Mouse (Mus musculus): ENCODE measurements around the gene Syce3.

Syce3 gene

DNA sequence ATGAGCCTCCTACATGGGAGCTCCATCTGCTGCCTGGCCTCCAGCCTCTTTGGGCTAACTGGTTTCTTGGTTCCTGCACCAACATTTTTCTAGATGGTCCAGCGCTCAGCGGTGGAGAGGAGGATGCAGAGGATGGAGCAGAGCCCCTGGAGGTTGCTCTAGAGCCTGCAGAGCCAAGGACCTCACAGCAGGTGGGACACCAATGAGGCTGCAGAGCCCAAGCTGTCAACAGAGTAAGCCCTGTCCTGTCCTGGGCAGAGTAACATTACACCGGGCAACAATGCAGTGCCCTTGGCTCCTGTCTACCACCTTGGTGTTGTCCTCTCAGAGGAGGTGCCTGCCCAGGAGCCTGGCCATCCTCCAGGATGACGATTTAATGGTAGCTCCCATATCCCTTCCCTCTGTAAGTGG lies 45.2 kb downstream of the Syce3 start:
- no peak for DNase-seq

DNA sequence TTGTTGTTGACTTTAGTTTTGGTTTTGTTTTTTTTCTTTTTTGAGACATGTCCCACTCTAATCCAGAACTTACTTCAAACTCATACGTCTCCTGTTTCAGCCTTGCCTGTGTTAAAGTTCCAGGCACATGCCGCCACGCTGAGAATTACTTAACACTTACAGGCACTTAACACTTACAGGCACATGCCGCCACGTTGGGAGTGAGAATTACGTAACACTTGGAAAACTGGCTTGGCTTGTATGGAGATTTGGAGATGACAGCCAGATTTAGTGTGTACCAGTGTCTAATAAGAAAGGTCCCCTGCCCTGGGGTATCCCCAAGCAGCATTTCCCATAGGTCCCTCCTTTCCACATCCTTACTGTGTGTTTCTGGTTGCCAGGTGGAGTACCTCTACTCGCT lies 47.3 kb downstream of the Syce3 start:
- DNase-seq = no peak

DNA sequence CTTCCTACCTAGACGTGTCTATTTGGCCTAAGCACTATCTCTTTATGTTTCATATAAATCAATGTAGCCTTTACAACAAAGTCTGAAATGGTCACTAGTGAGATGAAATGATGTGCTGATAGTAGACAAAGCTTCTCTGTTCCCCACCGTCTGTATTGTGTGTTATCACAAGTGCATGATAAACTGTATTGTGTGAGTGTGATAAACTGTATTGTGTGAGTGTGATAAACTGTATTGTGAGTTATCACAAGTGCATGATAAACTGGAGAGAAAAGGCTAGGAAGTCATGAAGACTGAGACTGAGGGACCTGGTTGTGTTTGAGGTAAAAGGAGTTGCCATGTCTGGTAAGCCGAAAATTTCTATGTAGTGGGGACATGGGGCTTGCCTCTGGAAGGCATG lies 51.5 kb downstream of the Syce3 start:
- DNase-seq = no peak

DNA sequence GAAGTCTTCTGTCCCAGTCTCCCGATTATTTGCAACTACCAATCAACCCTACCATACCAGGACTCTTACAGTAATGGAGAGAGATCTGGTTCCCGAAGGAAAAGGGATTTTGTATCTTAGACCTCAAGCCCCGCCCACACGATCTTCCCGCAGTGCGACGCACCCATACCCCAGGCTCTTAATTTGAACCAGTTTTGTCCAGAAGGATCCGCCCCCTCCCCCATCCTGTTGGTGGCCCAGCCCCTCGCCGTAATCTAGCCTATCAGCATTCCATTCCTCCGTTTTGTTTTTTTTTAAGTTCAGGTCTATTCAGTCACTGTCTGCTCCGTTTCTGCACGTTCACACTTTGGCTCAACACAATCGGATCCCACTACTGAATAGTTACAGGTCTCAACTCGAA lies 53.9 kb downstream of the Syce3 start:
- DNase-seq = peak; percentile 89

DNA sequence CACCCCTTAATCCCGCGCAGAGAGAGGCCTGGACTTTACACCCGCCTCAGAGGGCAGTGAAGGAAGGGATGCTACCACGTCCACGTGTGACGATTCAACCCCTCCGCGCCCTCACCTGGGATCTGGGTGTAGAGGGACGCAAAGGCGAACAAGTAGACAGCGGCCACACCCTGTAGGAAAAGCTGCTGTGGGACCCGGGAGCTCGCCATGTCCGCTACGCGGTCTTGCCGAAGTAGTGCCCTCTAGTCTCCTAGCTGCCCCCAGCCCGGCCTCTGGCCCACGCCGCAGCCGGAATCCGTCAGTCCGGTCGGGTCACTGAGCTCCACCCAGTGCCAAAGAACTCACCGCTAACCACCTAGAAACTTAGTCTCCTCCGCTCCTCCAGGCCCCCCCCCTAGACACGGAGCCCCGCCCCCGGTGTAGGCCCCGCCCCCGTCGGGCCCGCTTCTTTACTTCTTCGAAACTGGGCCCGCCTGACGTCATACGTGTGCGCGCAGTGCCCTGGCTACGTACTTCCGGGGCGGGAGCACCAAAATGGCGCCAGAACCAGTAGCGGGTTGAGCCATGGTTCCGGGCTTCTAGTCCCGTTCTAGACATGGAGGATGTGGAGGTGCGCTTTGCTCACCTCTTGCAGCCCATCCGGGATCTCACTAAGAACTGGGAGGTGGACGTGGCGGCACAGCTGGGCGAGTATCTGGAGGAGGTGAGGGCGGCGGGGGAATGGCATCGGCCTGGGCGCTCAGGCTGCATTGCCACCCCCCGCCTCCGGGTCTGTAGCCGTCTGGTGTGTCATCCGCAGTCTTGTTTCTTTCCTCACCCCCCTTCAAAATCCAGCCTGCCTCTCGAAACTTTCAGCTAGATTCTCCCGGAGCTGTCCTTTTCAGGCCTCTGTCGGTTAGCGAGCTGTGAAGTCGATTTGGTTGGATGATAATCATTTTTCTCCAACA lies 54.8 kb downstream of the Syce3 start, which contains the start of the genes Lmf2 and Ncaph2:
Lmf2 (minus strand) TSS at position 419 of the 947 bp plus-strand sequence.
Ncaph2 (plus strand) TSS at position 479 of the 947 bp plus-strand sequence.
- DNase-seq = peak; percentile 97

DNA sequence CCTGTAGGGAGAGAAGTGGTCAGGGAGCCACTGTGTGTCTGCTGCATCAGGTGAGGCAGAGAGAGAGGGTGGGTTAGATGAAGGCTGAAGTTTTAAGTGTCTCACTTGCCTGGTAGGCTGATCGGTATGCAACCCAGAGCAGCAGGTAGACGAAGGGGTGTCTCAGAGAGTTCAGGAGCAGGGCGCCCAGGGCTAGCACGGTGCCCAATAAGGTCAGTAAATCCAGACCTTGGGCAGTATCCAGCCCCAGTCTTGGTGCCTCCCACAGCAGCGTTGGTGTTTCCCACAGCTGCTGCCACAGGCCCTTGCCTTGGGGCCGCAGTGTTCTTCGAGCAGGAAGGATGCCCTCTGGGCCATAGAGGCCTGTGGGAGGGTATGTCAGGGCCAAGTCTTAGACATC lies 55.8 kb downstream of the Syce3 start:
- DNase-seq = no peak

DNA sequence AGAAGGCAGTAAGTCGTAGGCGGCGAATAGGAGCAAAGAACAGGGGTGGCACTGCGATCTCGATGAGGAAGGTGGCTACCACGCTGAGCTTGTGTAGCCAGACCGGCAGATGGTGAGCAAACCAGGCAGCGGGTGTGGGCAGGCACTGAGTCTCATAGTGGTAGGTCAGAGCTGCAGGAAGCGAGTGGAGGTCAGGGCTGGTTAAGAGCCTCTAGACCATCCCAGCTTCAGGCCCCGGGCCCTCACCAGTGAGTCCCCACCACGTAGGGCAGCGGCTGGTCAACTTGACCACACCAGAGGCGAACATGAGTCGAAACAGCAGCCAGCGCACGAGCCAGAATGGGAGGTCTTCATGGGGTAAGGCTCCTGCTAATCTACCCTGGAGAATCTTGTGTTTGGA lies 56.5 kb downstream of the Syce3 start:
- no peak for DNase-seq

DNA sequence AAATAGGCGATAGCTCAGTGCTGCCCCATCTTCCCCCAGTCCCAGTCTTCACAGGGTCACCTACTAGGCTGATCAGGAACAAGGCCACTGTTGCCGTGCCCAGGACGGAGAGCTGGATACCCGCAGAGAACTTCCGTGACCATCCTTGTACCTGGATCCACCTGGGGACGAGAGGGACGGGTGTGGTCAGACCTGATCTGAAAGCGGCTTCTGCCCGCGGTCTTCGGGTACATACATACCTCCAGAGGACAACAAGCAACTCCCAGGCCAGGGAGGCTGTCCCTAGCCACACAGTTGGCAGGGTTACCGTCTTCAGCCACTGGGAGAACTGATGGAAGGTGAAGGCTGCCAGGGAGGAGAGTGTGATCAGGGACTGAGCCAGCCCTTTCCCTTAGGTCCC lies 57.5 kb downstream of the Syce3 start:
- DNase-seq = no peak

DNA sequence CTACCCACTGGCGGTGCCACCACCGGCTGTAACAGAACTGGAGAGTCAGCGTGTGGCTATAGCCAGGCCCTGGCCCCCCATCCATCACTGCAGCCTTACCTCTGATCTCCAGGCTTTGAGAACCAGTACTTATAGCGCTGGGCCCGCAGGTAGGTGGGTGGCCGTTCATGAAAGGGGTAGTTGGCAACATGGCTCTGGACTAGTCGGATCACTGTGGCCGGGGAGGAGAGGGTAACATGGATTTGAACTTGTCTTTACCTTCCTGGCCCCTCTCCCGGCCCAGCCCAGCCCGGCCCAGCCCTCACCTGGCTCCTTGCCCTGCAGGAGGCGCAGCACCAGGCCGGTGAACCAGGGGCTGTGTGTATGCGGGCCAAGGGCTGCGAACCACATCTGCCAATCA lies 58.2 kb downstream of the Syce3 start:
- no peak for DNase-seq

DNA sequence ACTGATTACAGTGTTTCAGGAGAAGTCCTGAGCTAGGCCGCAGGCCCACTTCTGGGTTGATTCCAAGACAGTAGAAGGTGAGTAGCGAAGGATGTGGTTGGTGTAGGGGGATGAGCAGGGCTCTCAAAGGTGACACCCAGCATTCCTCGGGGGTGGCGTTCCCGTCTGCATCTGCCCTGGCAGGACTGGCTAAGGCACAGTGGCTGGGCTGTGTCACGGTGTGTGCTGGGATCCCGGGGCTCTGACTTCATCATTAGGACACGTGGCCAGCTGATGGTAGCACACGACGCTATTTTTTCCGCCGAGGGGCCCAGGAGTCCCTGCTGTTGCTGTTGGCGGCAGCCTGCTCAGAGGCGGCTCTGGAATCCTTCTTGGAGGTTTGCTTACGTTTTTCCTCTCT lies 59.0 kb downstream of the Syce3 start:
- no peak for DNase-seq

DNA sequence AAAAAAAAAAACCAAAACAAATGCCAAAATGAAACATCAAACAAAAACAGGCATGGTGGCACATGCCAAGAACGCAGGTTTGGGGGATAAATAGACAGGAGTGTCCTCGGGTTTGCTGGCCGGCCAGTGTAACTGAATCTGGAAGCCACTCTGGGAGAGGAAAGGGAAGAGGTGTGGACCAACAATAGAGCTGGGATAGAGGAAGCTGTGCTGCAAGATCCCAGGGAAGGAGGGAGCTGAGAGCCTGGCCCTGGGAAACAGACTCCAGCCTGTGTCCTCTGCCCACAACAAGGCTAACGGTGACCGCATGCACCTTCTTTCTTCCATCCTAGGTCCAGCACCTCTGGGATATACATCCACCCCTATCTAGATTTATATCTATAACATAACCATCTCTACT lies 59.9 kb downstream of the Syce3 start:
- no peak for DNase-seq

DNA sequence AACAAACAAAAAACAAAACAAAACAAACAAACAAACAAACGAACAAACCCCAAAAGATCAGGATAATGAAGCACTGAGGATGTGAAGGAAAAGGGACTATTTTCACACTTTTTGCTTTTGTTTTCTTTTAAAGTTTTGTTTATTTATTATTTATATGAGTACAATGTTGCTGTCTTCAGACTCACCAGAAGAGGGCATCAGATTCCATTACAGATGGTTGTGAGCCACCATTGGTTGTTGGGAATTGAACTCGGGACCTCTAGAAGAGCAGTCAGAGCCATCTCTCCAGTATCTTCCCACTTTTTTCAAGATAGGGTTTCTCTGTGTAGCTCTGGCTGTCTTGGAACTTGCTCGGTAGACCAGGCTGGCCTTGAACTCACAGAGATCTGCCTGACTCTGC lies 67.0 kb downstream of the Syce3 start:
- no peak for DNase-seq

DNA sequence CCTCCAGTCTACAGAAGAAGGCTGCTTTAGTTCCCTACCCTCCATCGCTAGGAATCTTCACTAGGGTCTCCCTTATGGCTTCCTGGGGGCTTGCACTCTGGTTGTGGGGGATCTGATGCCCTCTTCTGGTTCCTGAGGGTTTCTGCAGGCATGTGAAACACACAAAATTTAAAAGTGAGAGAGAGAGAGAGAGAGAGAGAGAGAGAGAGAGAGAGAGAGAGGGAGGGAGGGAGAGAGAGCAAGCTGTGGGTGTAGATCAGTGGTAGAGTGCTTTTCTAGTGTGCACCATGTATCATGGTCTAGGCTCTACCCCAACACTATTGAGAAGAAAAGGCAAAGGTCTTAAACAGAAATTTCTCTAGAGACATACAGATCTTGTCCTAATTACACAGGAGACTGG lies 68.6 kb downstream of the Syce3 start:
- DNase-seq = no peak

Data from kidney, postnatal 14 days (tissue).